Mouse (Mus musculus) liver, embryonic 11.5 days (tissue): Measurements from ENCODE around the gene Pde2a. TPM values are rescaled to one million over a fixed set of nuclear protein-coding genes. Genes with fewer than 3 reads are reported as not detected.

Experiments used
- ATAC-seq: fragments of 200-750 bp; cut with Nextera tagmentation; replicated peaks from 2 replicates; pipeline ENCODE4 v1.8.0; 2017; ENCODE audit warnings: moderate number of reproducible peaks, mild to moderate bottlenecking, moderate TSS enrichment, moderate library complexity; ENCODE audit not compliant: low FRiP score
- DNase-seq: peaks from one replicate; pipeline ENCODE4 v3.0.0-alpha.2; 2017; ENCODE audit warnings: low spot score
- H3K27ac ChIP-seq: fragments of 300-500 bp; sonication (generic); 2 replicates; pipeline ENCODE4 v1.5.1; 2014; ENCODE audit warnings: mild to moderate bottlenecking, low read depth, low read length, control low read depth
- H3K27me3 ChIP-seq: fragments of 300-500 bp; sonication (generic); replicated peaks from 2 replicates; pipeline ENCODE4 v1.6.1; 2014; ENCODE audit warnings: low read length, mixed read lengths; ENCODE audit not compliant: control insufficient read depth, insufficient read depth
- H3K36me3 ChIP-seq: fragments of 300-500 bp; sonication (generic); 2 replicates; pipeline ENCODE4 v1.6.1; 2014; ENCODE audit warnings: mild to moderate bottlenecking, low read length, moderate library complexity, mixed read lengths; ENCODE audit not compliant: control insufficient read depth, insufficient read depth
- H3K4me1 ChIP-seq: fragments of 300-500 bp; sonication (generic); replicated peaks from 2 replicates; pipeline ENCODE4 v1.6.1; 2014; ENCODE audit warnings: low read length, mixed read lengths; ENCODE audit not compliant: control insufficient read depth, insufficient read depth
- H3K4me2 ChIP-seq: fragments of 300-500 bp; sonication (generic); 2 replicates; pipeline ENCODE4 v1.6.1; 2014; ENCODE audit warnings: mild to moderate bottlenecking, control low read depth, moderate library complexity
- H3K4me3 ChIP-seq: fragments of 300-500 bp; sonication (generic); 2 replicates; pipeline ENCODE4 v1.5.1; 2014; ENCODE audit warnings: low read depth, low read length, control low read depth
- H3K9ac ChIP-seq: fragments of 300-500 bp; sonication (generic); 2 replicates; pipeline ENCODE4 v1.6.1; 2014; ENCODE audit warnings: low read depth, low read length, control low read depth
- H3K9me3 ChIP-seq: fragments of 300-500 bp; sonication (generic); 2 replicates; pipeline ENCODE4 v1.6.1; 2016; ENCODE audit warnings: low read length, inconsistent platforms, mixed read lengths; ENCODE audit not compliant: control insufficient read depth
- WGBS: fragments of 180-500 bp; shearing (Covaris S2); extraction: QIAGEN DNeasy Blood & Tissue Kit; methylation state at CpG from one replicate; pipeline ENCODE4 v1.1.7; 2014; 5-methylcytosine and 5-hydroxymethylcytosine counted together
- polyA plus RNA-seq: library from polyadenylated mRNA; unstranded; fragments of >200 nt; fragmentation: Nextera tagmentation; extraction: Ambion mirVana; gene quantifications from 2 replicates; pipeline ENCODE4 v1.2.1, GENCODE M21; 2014

The Pde2a gene
- polyA plus RNA-seq, 1 experiment from 2014 or later: 14.4 TPM

- Histone ChIP-seq H3K4me2 (no peak overlapping the region), H3K9ac (no peak overlapping the region), H3K36me3 (no peaks in the 10 kb centered on the region), H3K4me3 (no peak overlapping the region), H3K4me1 (no peaks in the 10 kb centered on the region), H3K9me3 (no peaks in the 10 kb centered on the region), H3K27ac (no peak overlapping the region), H3K27me3 (no peaks in the 10 kb centered on the region; the same call in 1 of the 2 replicates)
- DNase-seq (no peak), ATAC-seq (no peak)
- WGBS: 73% methylated on average over 10 of the region's 10 CpGs
Observed at GRCm38 (mm10) chr7:101535102-101535501, 113.6 kb downstream of the Pde2a start.

- Histone ChIP-seq H3K27me3 (no peaks in the 10 kb centered on the region; the same call in 1 of the 2 replicates), H3K4me3 (no peak overlapping the region), H3K36me3 (no peaks in the 10 kb centered on the region), H3K9ac (no peak overlapping the region), H3K27ac (no peak overlapping the region), H3K9me3 (no peaks in the 10 kb centered on the region), H3K4me1 (no peaks in the 10 kb centered on the region), H3K4me2 (no peak overlapping the region)
- 80% methylated on average over 5 of the region's 5 CpGs for WGBS
- no peak for ATAC-seq
- no peak for DNase-seq
Observed at GRCm38 (mm10) chr7:101535517-101535916, 114.0 kb downstream of the Pde2a start.

- Histone ChIP-seq H3K27me3 (no peaks in the 10 kb centered on the region; the same call in 1 of the 2 replicates), H3K27ac (no peak overlapping the region), H3K4me1 (no peaks in the 10 kb centered on the region), H3K9me3 (no peaks in the 10 kb centered on the region), H3K9ac (no peak overlapping the region), H3K36me3 (no peaks in the 10 kb centered on the region), H3K4me2 (no peak overlapping the region), H3K4me3 (no peak overlapping the region)
- ATAC-seq (no peak), DNase-seq (no peak)
- 37% methylated on average over 8 of the region's 8 CpGs for whole genome bisulfite sequencing
Observed at GRCm38 (mm10) chr7:101537541-101537940, 116.0 kb downstream of the Pde2a start.

GRCm38 (mm10) chr7:101538141-101538933, 116.8 kb downstream of the Pde2a start:
- Histone ChIP-seq H3K27me3 (no peaks in the 10 kb centered on the region; the same call in 1 of the 2 replicates), H3K9me3 (no peaks in the 10 kb centered on the region), H3K36me3 (no peaks in the 10 kb centered on the region), H3K4me2 (no peak overlapping the region), H3K4me1 (no peaks in the 10 kb centered on the region), H3K4me3 (no peak overlapping the region), H3K27ac (no peak overlapping the region), H3K9ac (no peak overlapping the region)
- 49% methylated on average over 14 of the region's 14 CpGs for WGBS
- DNase-seq (no peak), ATAC-seq (no peak)

- H3K9ac ChIP-seq: no peak overlapping the region
- no peaks in the 10 kb centered on the region for H3K36me3 ChIP-seq
- no peak overlapping the region for H3K4me3 ChIP-seq
- no peaks in the 10 kb centered on the region; the same call in none of the 2 replicates for H3K27me3 ChIP-seq
- no peak overlapping the region for H3K4me2 ChIP-seq
- ATAC-seq (no peak), DNase-seq (no peak)
- H3K27ac ChIP-seq: no peak overlapping the region
- H3K4me1 ChIP-seq: no peaks in the 10 kb centered on the region
- no peaks in the 10 kb centered on the region for H3K9me3 ChIP-seq
- 32% methylated on average over 9 of the region's 9 CpGs for WGBS
Observed at GRCm38 (mm10) chr7:101539774-101540173, 118.3 kb downstream of the Pde2a start.

DNA sequence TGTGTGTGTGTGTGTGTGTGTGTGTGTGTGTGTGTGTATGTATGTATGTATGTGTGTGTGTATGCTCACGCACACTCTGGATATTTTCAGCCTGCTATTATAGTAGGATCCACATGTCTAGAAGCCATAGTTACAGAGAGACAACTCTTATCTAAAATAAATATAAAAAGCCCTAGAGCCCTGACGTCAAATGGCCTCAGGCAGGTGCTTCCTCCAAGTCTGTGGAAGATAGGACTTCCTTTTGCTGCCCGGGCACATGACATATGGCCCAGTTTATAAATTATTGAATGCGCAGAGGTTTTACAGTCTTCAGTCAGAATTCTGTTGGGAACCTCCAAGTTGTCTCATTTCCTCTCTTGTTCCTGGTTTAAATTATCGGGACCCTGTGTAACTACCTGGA, 119.2 kb downstream of the Pde2a start:
- DNase-seq (no peak), ATAC-seq (no peak)
- H3K4me1 ChIP-seq: no peaks in the 10 kb centered on the region
- H3K4me3 ChIP-seq: no peak overlapping the region
- H3K27me3 ChIP-seq: no peaks in the 10 kb centered on the region; the same call in none of the 2 replicates
- no peaks in the 10 kb centered on the region for H3K9me3 ChIP-seq
- H3K27ac ChIP-seq: no peak overlapping the region
- no peaks in the 10 kb centered on the region for H3K36me3 ChIP-seq
- WGBS: 52% methylated on average over 5 of the region's 5 CpGs
- H3K9ac ChIP-seq: no peak overlapping the region
- H3K4me2 ChIP-seq: no peak overlapping the region

- Histone ChIP-seq H3K9ac (no peak overlapping the region), H3K27me3 (no peaks in the 10 kb centered on the region; the same call in 1 of the 2 replicates), H3K4me2 (no peak overlapping the region), H3K4me1 (no peaks in the 10 kb centered on the region), H3K27ac (no peak overlapping the region), H3K36me3 (no peaks in the 10 kb centered on the region), H3K4me3 (no peak overlapping the region), H3K9me3 (no peaks in the 10 kb centered on the region)
- WGBS: 6% methylated on average over 11 of the region's 11 CpGs
- no peak for ATAC-seq
- DNase-seq: no peak
Observed at GRCm38 (mm10) chr7:101541132-101541531, 119.6 kb downstream of the Pde2a start.

GRCm38 (mm10) chr7:101541734-101542133, 120.2 kb downstream of the Pde2a start:
- Histone ChIP-seq H3K27ac (no peak overlapping the region), H3K36me3 (no peaks in the 10 kb centered on the region), H3K27me3 (no peaks in the 10 kb centered on the region; the same call in 1 of the 2 replicates), H3K4me3 (no peak overlapping the region), H3K9ac (no peak overlapping the region), H3K9me3 (no peaks in the 10 kb centered on the region), H3K4me1 (no peaks in the 10 kb centered on the region), H3K4me2 (no peak overlapping the region)
- no peak for DNase-seq
- ATAC-seq: no peak
- 76% methylated on average over 10 of the region's 10 CpGs for WGBS

DNA sequence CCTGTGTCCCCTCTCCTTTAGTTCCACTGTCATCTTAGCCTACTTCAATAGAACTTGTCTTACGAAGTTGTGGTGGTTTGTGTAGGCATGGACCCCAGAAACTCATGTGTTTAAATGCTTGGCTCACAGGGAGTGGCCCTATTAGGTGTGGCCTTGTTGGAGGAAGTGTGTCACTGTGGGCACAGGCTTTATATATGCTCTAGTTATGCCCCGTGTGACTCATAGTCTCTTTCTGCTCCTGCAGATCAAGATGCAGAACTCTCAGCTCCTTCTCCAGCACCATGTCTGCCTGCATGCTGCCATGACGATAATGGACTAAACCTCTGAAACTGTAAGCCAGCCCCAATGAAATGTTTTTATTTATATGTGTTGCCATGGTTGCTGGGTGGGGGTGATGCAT, 126.2 kb downstream of the Pde2a start:
- Histone ChIP-seq H3K27me3 (no peaks in the 10 kb centered on the region; the same call in 1 of the 2 replicates), H3K9me3 (no peaks in the 10 kb centered on the region), H3K9ac (no peak overlapping the region), H3K4me2 (no peak overlapping the region), H3K4me1 (no peaks in the 10 kb centered on the region), H3K36me3 (no peaks in the 10 kb centered on the region), H3K27ac (no peak overlapping the region), H3K4me3 (no peak overlapping the region)
- WGBS: 75% methylated on average over 3 of the region's 3 CpGs
- DNase-seq (no peak), ATAC-seq (no peak)
